Mouse (Mus musculus) limb, embryonic 13.5 days (tissue): ENCODE measurements around the gene Iqcf3. TPM values are rescaled to one million over a fixed set of nuclear protein-coding genes. Genes with fewer than 3 reads are reported as not detected.

Source experiments
- ATAC-seq: fragments of 200-750 bp; cut with Nextera tagmentation; 2 replicates; pipeline ENCODE4 v1.8.0; 2017; ENCODE audit warnings: low read depth, moderate number of reproducible peaks, moderate TSS enrichment; ENCODE audit not compliant: low FRiP score
- H3K27ac ChIP-seq: fragments of 300-500 bp; sonication (generic); 2 replicates; pipeline ENCODE4 v1.5.1; 2015; ENCODE audit warnings: inconsistent platforms, mild to moderate bottlenecking, moderate library complexity
- H3K27me3 ChIP-seq: fragments of 300-500 bp; sonication (generic); 2 replicates; pipeline ENCODE4 v1.6.1; 2015; ENCODE audit warnings: mild to moderate bottlenecking, inconsistent platforms
- H3K36me3 ChIP-seq: fragments of 300-500 bp; sonication (generic); 2 replicates; pipeline ENCODE4 v1.6.1; 2015; ENCODE audit warnings: inconsistent platforms, mild to moderate bottlenecking, moderate library complexity
- H3K4me1 ChIP-seq: fragments of 300-500 bp; sonication (generic); 2 replicates; pipeline ENCODE4 v1.6.1; 2015; ENCODE audit warnings: inconsistent platforms
- H3K4me2 ChIP-seq: fragments of 300-500 bp; sonication (generic); replicated peaks from 2 replicates; pipeline ENCODE4 v1.6.1; 2015; ENCODE audit warnings: inconsistent platforms, mild to moderate bottlenecking, moderate library complexity
- H3K4me3 ChIP-seq: fragments of 300-500 bp; sonication (generic); 2 replicates; pipeline ENCODE4 v1.5.1; 2015; ENCODE audit warnings: moderate library complexity, mild to moderate bottlenecking, inconsistent platforms
- H3K9ac ChIP-seq: fragments of 300-500 bp; sonication (generic); 2 replicates; pipeline ENCODE4 v1.6.1; 2015; ENCODE audit warnings: mild to moderate bottlenecking, inconsistent platforms
- H3K9me3 ChIP-seq: fragments of 300-500 bp; sonication (generic); 2 replicates; pipeline ENCODE4 v1.6.1; 2016; ENCODE audit warnings: inconsistent platforms
- WGBS: fragments of 180-500 bp; shearing (Covaris S2); methylation state at CpG from one replicate; pipeline ENCODE4 v1.1.7; 2015; 5-methylcytosine and 5-hydroxymethylcytosine counted together
- polyA plus RNA-seq: library from polyadenylated mRNA; unstranded; fragments of >200 nt; fragmentation: Nextera tagmentation; extraction: Ambion mirVana; gene quantifications from 2 replicates; pipeline ENCODE4 v1.2.1, GENCODE M21; 2015

Iqcf3 gene
- polyA plus RNA-seq, 1 experiment from 2014 or later = not detected

GRCm38 (mm10) chr9:106459946-106460345 lies 101.5 kb downstream of the Iqcf3 start:
- Histone ChIP-seq H3K27me3 (peaks cover 7% of the 10 kb centered on the region; the same call in 1 of the 2 replicates), H3K4me3 (no peak overlapping the region), H3K4me1 (peaks cover 53% of the 10 kb centered on the region), H3K36me3 (peaks cover 66% of the 10 kb centered on the region), H3K27ac (no peak overlapping the region), H3K9me3 (no peaks in the 10 kb centered on the region), H3K9ac (peak overlapping the region; percentile 8; the same call in 1 of the 2 replicates), H3K4me2 (no peak overlapping the region)
- WGBS = 83% methylated on average over 15 of the region's 15 CpGs
- ATAC-seq = no peak

- ATAC-seq = no peak
- Histone ChIP-seq H3K4me3 (no peak overlapping the region), H3K4me2 (peak overlapping the region; percentile 87; the same call in 1 of the 2 replicates), H3K9ac (peak overlapping the region; percentile 25; the same call in 1 of the 2 replicates), H3K27me3 (no peaks in the 10 kb centered on the region), H3K9me3 (no peaks in the 10 kb centered on the region), H3K36me3 (peaks cover 52% of the 10 kb centered on the region), H3K27ac (peak overlapping the region; percentile 92; the same call in 1 of the 2 replicates), H3K4me1 (peaks cover 56% of the 10 kb centered on the region)
- 74% methylated on average over 5 of the region's 5 CpGs for WGBS
Observed at GRCm38 (mm10) chr9:106457920-106458319, 103.5 kb downstream of the Iqcf3 start.

GRCm38 (mm10) chr9:106457163-106457559 lies 104.3 kb downstream of the Iqcf3 start:
- ATAC-seq = no peak
- H3K27me3 ChIP-seq = no peaks in the 10 kb centered on the region
- 48% methylated on average over 9 of the region's 9 CpGs for WGBS
- H3K27ac ChIP-seq = peak overlapping the region; percentile 92
- H3K4me3 ChIP-seq = peak overlapping the region; percentile 71
- peaks cover 46% of the 10 kb centered on the region for H3K36me3 ChIP-seq
- H3K4me2 ChIP-seq = peak overlapping the region; percentile 87
- peaks cover 63% of the 10 kb centered on the region for H3K4me1 ChIP-seq
- no peaks in the 10 kb centered on the region for H3K9me3 ChIP-seq
- H3K9ac ChIP-seq = peak overlapping the region; percentile 84

- peak overlapping the region; percentile 92 for H3K27ac ChIP-seq
- no peaks in the 10 kb centered on the region for H3K9me3 ChIP-seq
- H3K4me1 ChIP-seq = peaks cover 69% of the 10 kb centered on the region
- H3K4me2 ChIP-seq = peak overlapping the region; percentile 87
- ATAC-seq = 0 out of 2 replicates have a peak, but pooled peaks have one; percentile 1
- H3K4me3 ChIP-seq = peak overlapping the region; percentile 71
- no peaks in the 10 kb centered on the region for H3K27me3 ChIP-seq
- WGBS = 38% methylated on average over 15 of the region's 15 CpGs
- peak overlapping the region; percentile 84 for H3K9ac ChIP-seq
- H3K36me3 ChIP-seq = peaks cover 40% of the 10 kb centered on the region
Observed at GRCm38 (mm10) chr9:106456325-106457162, 104.9 kb downstream of the Iqcf3 start.

GRCm38 (mm10) chr9:106454888-106455681 lies 106.3 kb downstream of the Iqcf3 start:
- peak overlapping the region; percentile 87 for H3K4me2 ChIP-seq
- peaks cover 82% of the 10 kb centered on the region for H3K4me1 ChIP-seq
- under 1% methylated on average over 17 of the region's 17 CpGs for WGBS
- ATAC-seq = peak; percentile 30; the same call in 1 of the 2 replicates
- peak overlapping the region; percentile 92 for H3K27ac ChIP-seq
- H3K27me3 ChIP-seq = no peaks in the 10 kb centered on the region
- peak overlapping the region; percentile 84 for H3K9ac ChIP-seq
- H3K4me3 ChIP-seq = peak overlapping the region; percentile 71
- H3K9me3 ChIP-seq = no peaks in the 10 kb centered on the region
- peaks cover 25% of the 10 kb centered on the region for H3K36me3 ChIP-seq

GRCm38 (mm10) chr9:106454071-106454761 lies 107.2 kb downstream of the Iqcf3 start:
- Histone ChIP-seq H3K4me2 (peak overlapping the region; percentile 87), H3K36me3 (peaks cover 20% of the 10 kb centered on the region), H3K9me3 (no peaks in the 10 kb centered on the region), H3K9ac (peak overlapping the region; percentile 84), H3K27me3 (no peaks in the 10 kb centered on the region), H3K27ac (peak overlapping the region; percentile 92), H3K4me1 (peaks cover 87% of the 10 kb centered on the region), H3K4me3 (peak overlapping the region; percentile 71)
- ATAC-seq = peak; percentile 6; the same call in 1 of the 2 replicates
- WGBS = 2% methylated on average over 11 of the region's 20 CpGs

GRCm38 (mm10) chr9:106453271-106454070 lies 108.0 kb downstream of the Iqcf3 start, which contains the start of gene Pcbp4:
TSS of gene Pcbp4 (plus strand) at chr9:106453291.
- no peaks in the 10 kb centered on the region for H3K9me3 ChIP-seq
- peak; percentile 71 for ATAC-seq
- H3K9ac ChIP-seq = peak within 1 kb of the TSS; percentile 84
- no peaks in the 10 kb centered on the region for H3K27me3 ChIP-seq
- H3K4me1 ChIP-seq = peaks cover 89% of the 10 kb centered on the region
- under 1% methylated on average over 28 of the region's 74 CpGs for WGBS
- H3K4me3 ChIP-seq = peak within 1 kb of the TSS; percentile 71
- peak within 1 kb of the TSS; percentile 92 for H3K27ac ChIP-seq
- H3K36me3 ChIP-seq = peaks cover 18% of the 10 kb centered on the region
- peak within 1 kb of the TSS; percentile 87 for H3K4me2 ChIP-seq

Other genes starting within 250 kb of the Iqcf3 start
- 40.5 and 41.1 TPM in 2 replicates for gene Dusp7, start 193.0 kb downstream of the Iqcf3 start, polyA plus RNA-seq
- 876 and 951 TPM in 2 replicates for gene Rpl29, start 132.2 kb downstream of the Iqcf3 start, polyA plus RNA-seq
- 48.2 and 51.2 TPM in 2 replicates for gene Acy1, start 123.3 kb downstream of the Iqcf3 start, polyA plus RNA-seq
- gene Abhd14b, start 114.2 kb downstream of the Iqcf3 start, polyA plus RNA-seq = 20.1 and 20.5 TPM in 2 replicates
- gene Abhd14a, start 114.0 kb downstream of the Iqcf3 start, polyA plus RNA-seq = 73.3 and 75.5 TPM in 2 replicates
- gene Pcbp4, start 108.3 kb downstream of the Iqcf3 start, polyA plus RNA-seq = 129 and 137 TPM in 2 replicates
- 0.57 and 1.0 TPM in 2 replicates for gene Gpr62, start 95.7 kb downstream of the Iqcf3 start, polyA plus RNA-seq
- 49.0 and 50.2 TPM in 2 replicates for gene Rrp9, start 85.7 kb downstream of the Iqcf3 start, polyA plus RNA-seq
- gene Parp3, start 84.7 kb downstream of the Iqcf3 start, polyA plus RNA-seq = 2.9 and 3.7 TPM in 2 replicates
- gene Iqcf1, start 61.7 kb downstream of the Iqcf3 start, polyA plus RNA-seq = not detected in 2 replicates
- not detected in 2 replicates for gene Iqcf5, start 47.1 kb downstream of the Iqcf3 start, polyA plus RNA-seq
- gene Iqcf4, start 9.4 kb upstream of the Iqcf3 start, polyA plus RNA-seq = not detected in 2 replicates
- not detected in 2 replicates for gene Iqcf6, start 65.0 kb upstream of the Iqcf3 start, polyA plus RNA-seq
- gene Grm2, start 94.5 kb upstream of the Iqcf3 start, polyA plus RNA-seq = 0.11 TPM in 1 of 2 replicates, not detected in the other
- gene Tex264, start 124.3 kb upstream of the Iqcf3 start, polyA plus RNA-seq = 55.7 and 61.5 TPM in 2 replicates
- gene Rad54l2, start 227.6 kb upstream of the Iqcf3 start, polyA plus RNA-seq = 8.5 and 8.8 TPM in 2 replicates